Mouse (Mus musculus): Measurements from ENCODE around the gene Map1lc3b.

DNA sequence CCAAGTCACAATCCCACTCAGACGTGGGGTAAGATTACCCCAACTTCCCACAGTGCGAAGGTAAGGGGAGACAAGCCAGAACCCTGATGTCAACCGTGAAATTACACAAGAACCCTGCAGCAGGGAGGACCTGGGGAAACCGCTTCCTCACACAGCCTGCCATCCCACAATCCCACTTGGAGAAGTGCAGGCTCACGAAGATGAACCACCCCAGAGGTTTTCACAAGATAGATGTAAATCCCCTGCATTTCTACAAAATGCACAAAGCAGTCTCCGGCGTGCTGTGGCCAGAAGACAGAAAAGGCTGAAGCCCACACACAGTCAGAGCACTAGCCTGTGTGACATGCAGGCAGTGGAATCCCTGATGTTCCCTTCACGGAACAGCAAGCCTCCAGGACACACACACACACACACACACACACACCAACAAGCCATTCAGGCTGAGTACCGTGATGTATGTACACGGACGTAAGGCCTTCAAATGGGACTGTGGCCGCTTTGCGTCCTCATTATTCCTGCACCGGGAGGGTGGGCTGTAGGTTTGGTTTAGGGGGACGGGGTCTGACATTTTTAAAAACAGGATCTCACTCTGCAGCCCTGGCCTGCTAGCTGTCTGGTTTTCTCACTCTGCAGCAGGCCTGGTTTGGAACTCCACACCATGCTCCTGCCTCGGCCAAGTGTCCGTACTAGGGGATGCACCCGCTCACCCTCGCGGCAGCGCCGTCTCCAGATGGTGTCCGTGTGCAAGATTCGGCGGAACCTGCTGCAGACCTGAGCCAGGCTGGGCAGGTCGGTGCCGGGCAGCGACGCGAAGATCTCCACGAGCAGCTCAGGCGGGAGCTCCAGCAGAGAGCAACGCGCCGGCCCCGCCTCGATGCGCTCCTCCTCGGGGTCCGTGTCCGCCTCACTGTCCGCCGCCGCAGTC is 12.1 kb upstream of the Map1lc3b start:
- TF ChIP-seq POLR2A (IDR thresholded peaks at IDR 0.05; ENCODE audit: borderline replicate concordance, control insufficient read depth, low read depth, low read length): no peak
- TF ChIP-seq CTCF (IDR thresholded peaks at IDR 0.05; ENCODE audit: control insufficient read depth, insufficient read depth, low read length): no peak

Data from bone marrow, adult 2 months (tissue).